Mouse (Mus musculus) inflammation-experienced regulatory T-cells, adult 16 weeks (primary cell): Measurements from ENCODE around the gene Chd6. TPM values are rescaled to one million over a fixed set of nuclear protein-coding genes. Genes with fewer than 3 reads are reported as not detected.

Source experiments
- polyA plus RNA-seq: library from polyadenylated mRNA; unstranded; fragments of 100-300 nt; shearing (Covaris generic); gene quantifications from one replicate; pipeline ENCODE4 v1.2.1, GENCODE M21; 2017

The Chd6 gene
- polyA plus RNA-seq: 61.7 TPM

DNA sequence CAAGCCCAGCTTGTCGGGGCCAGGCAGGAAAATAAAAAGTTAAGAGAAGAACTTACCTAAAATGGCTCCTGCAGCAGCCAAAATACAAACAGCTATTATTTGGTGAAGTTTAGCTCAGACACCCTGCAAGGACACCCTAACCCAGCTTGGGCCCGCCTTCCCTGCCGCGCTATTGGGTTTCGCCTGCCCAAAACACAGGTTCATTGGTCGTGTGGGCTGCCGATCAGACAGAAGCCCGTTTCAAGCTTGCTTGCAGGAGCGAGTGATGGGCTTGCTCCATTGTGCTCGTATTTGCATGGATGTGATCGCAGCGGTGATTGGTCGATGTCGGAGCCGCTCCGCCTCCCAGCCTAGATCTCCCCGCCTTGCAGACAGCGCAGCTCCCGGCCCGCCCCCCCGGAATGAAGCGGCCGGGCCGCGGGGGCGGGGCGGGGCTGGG lies at the start of gene Chd6:
Gene Chd6 (minus strand): TSS at position 143 of the 439 bp plus-strand sequence.

DNA sequence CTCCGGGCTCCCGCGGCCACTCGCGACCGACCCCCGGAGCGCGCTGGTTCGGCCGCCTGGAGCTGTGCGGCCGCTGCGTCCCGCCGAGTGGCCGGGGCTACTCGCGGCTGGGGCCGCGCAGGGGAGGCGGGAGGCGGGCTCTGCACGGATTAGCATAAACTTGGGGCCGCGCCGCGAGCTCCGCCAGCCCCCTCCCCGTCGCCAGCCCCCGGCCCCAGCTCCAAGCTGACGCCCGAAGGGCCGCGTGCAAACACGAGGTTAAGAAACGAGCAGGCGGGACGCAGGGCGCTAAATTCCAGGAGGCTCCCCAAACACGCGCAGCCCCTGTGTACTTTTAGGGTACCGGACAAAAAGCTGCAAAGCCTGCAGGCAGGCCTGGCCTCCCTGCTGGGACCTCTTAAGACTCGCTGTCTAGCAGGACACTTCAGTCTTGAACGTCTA lies 196.6 kb downstream of the Chd6 start, which contains the start of gene Emilin3:
Gene Emilin3 (minus strand): TSS at position 98 of the 441 bp plus-strand sequence.

Other genes with a start within 250 kb of the Chd6 start
- gene Zhx3, start 236.1 kb downstream of the Chd6 start, polyA plus RNA-seq: 4.3 TPM
- 1.7 TPM for gene Lpin3, start 228.4 kb downstream of the Chd6 start, polyA plus RNA-seq
- gene Emilin3, start 196.7 kb downstream of the Chd6 start, polyA plus RNA-seq: not detected